Mouse (Mus musculus): ENCODE measurements around the gene Ms4a18.

DNA sequence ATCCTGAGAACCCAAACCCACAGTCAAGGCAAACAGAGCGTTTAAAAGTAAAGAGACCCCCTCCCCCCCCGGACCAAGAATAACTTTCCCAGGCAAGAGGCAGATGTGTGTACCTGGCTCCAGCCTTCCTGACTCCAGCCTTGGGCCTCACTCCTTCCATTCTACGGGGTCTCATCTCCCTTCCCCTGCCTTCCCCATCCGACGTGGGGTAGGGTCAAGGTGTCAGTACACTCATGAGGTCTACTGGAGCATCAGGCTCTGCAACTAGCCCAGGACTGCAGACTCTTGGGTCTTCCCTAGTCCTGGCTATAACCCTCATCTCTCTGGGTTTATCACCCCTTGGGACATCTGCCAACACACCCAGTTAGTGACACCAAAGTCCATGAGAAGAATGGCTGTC, 37.6 kb downstream of the Ms4a18 start:
- no peak for TF ChIP-seq CTCF (IDR thresholded peaks at IDR 0.05; ENCODE audit: extremely low read depth, insufficient read depth, insufficient read length, insufficient replicate concordance)
- no peak for TF ChIP-seq POLR2A (IDR thresholded peaks at IDR 0.05; ENCODE audit: low read depth, low read length)
